Mouse (Mus musculus): ENCODE data around the gene Cryzl1. TPM values are rescaled to one million over a fixed set of nuclear protein-coding genes. Genes with fewer than 3 reads are reported as not detected.

The Cryzl1 gene
- total and polyA plus RNA-seq, 3 experiments: 20.2 to 44.4 TPM; not detected in 1

- H3K4me3 ChIP-seq (ENCODE audit: control insufficient read depth in 1 of 2, insufficient read depth in 1 of 2, low read depth in 2 of 2, low read length in 2 of 2): peak overlapping the region in 1 of 2 experiments; percentile 17; a peak in 1 of 4 replicates
- H3K9me3 ChIP-seq (replicated peaks; ENCODE audit: insufficient read depth, low read length): no peaks in the 10 kb centered on the region
- peak overlapping the region; percentile 78 for H3K27ac ChIP-seq (ENCODE audit: control insufficient read depth, low read depth, low read length)
- DNase-seq (ENCODE audit: low read depth, low spot score): peak; percentile 95
- H3K9ac ChIP-seq (ENCODE audit: control insufficient read depth, low read depth, low read length, poor library complexity, severe bottlenecking): peak overlapping the region; percentile 59
- no peaks in the 10 kb centered on the region for H3K27me3 ChIP-seq (ENCODE audit: control insufficient read depth in 1 of 2, insufficient read depth in 2 of 2, low read length in 2 of 2)
- H3K36me3 ChIP-seq (ENCODE audit: control insufficient read depth in 1 of 2, insufficient read depth in 2 of 2, low read length in 2 of 2): peaks cover 10 to 22% of the 10 kb centered on the region in 2 experiments
- H3K79me2 ChIP-seq (ENCODE audit: control insufficient read depth, insufficient read depth, low read length, poor library complexity): peaks cover 7% of the 10 kb centered on the region; the same call in 1 of the 2 replicates
- peaks cover 13 to 22% of the 10 kb centered on the region in 2 experiments for H3K4me1 ChIP-seq (ENCODE audit: control insufficient read depth in 1 of 2, insufficient read depth in 2 of 2, low read length in 2 of 2)
- TF ChIP-seq SMC3 (IDR thresholded peaks at IDR 0.05; ENCODE audit: low read depth, low read length) (no peak; the same call in 1 of the 2 replicates), USF1 (IDR thresholded peaks at IDR 0.05; ENCODE audit: low read depth, low read length) (peak; percentile 99), GABPA (IDR thresholded peaks at IDR 0.05; ENCODE audit: low read depth, low read length) (no peak), SIN3A (IDR thresholded peaks at IDR 0.05; ENCODE audit: low read length) (peak; percentile 100), MEF2A (IDR thresholded peaks at IDR 0.05; ENCODE audit: extremely low read depth, insufficient replicate concordance, low read depth, low read length, poor library complexity, severe bottlenecking) (no peak), CTCF (IDR thresholded peaks at IDR 0.05 in 2 of 3, conservative IDR thresholded peaks at IDR 0.05 in 1 of 3; ENCODE audit: control insufficient read depth in 1 of 3, insufficient read depth in 1 of 3, low read depth in 2 of 3, low read length in 3 of 3, poor library complexity in 1 of 3, severe bottlenecking in 1 of 3) (peak in 1 of 3 experiments; percentile 30; a peak in 2 of 6 replicates), MXI1 (IDR thresholded peaks at IDR 0.05; ENCODE audit: low read depth, low read length) (peak; percentile 100), ELF1 (IDR thresholded peaks at IDR 0.05; ENCODE audit: low read depth, low read length) (peak; percentile 68; the same call in 1 of the 2 replicates), CHD2 (IDR thresholded peaks at IDR 0.05; ENCODE audit: low read length) (no peak), NRF1 (IDR thresholded peaks at IDR 0.05; ENCODE audit: insufficient read depth, low read depth, low read length, poor library complexity, severe bottlenecking) (no peak), POLR2A (IDR thresholded peaks at IDR 0.05; ENCODE audit: control insufficient read depth in 1 of 2, insufficient read depth in 1 of 2, low read depth in 1 of 2, low read length in 2 of 2, poor library complexity in 1 of 2) (peak in 1 of 2 experiments; percentile 29; a peak in 1 of 4 replicates), CHD1 (IDR thresholded peaks at IDR 0.05; ENCODE audit: low read depth, low read length) (no peak), E2F4 (IDR thresholded peaks at IDR 0.05; ENCODE audit: borderline replicate concordance, low read depth, low read length) (no peak), POLR2AphosphoS2 (IDR thresholded peaks at IDR 0.05; ENCODE audit: low read length) (no peak), JUND (IDR thresholded peaks at IDR 0.05; ENCODE audit: low read depth, low read length) (no peak), EP300 (IDR thresholded peaks at IDR 0.05; ENCODE audit: low read depth in 1 of 2, low read length in 2 of 2) (peak; percentile 87 to 89), GATA1 (IDR thresholded peaks at IDR 0.05; ENCODE audit: low read depth, low read length) (peak; percentile 96), NELFE (IDR thresholded peaks at IDR 0.05; ENCODE audit: low read depth, low read length) (no peak), TCF12 (IDR thresholded peaks at IDR 0.05; ENCODE audit: low read depth, low read length) (peak; percentile 97), MAZ (IDR thresholded peaks at IDR 0.05; ENCODE audit: low read depth, low read length) (no peak), RAD21 (IDR thresholded peaks at IDR 0.05; ENCODE audit: low read depth, low read length) (no peak), ZC3H11A (IDR thresholded peaks at IDR 0.05; ENCODE audit: low read depth, low read length) (no peak), HCFC1 (IDR thresholded peaks at IDR 0.05; ENCODE audit: low read depth, low read length) (peak; percentile 71; the same call in 1 of the 2 replicates), UBTF (IDR thresholded peaks at IDR 0.05; ENCODE audit: borderline replicate concordance, insufficient read depth, low read depth, low read length) (no peak), KAT2A (conservative IDR thresholded peaks at IDR 0.05; ENCODE audit: low read depth, low read length) (no peak), MYB (IDR thresholded peaks at IDR 0.05; ENCODE audit: low read depth, low read length) (no peak), ETS1 (IDR thresholded peaks at IDR 0.05; ENCODE audit: low read depth, low read length) (peak; percentile 100), MYC (IDR thresholded peaks at IDR 0.05; ENCODE audit: low read depth, low read length) (peak; percentile 98), MAX (IDR thresholded peaks at IDR 0.05; ENCODE audit: low read length) (peak; percentile 99), ZMIZ1 (IDR thresholded peaks at IDR 0.05; ENCODE audit: low read depth, low read length) (0 out of 2 replicates have a peak, but pooled peaks have one; percentile 8), POLR2AphosphoS5 (IDR thresholded peaks at IDR 0.05; ENCODE audit: borderline replicate concordance, low read depth, low read length) (peak; percentile 37; the same call in 1 of the 2 replicates), TAL1 (IDR thresholded peaks at IDR 0.05; ENCODE audit: low read length) (peak; percentile 98), ZNF384 (IDR thresholded peaks at IDR 0.05; ENCODE audit: low read depth, low read length) (no peak), RCOR1 (IDR thresholded peaks at IDR 0.05; ENCODE audit: low read depth, low read length) (peak; percentile 68; the same call in 1 of the 2 replicates), USF2 (IDR thresholded peaks at IDR 0.05; ENCODE audit: borderline replicate concordance in 1 of 2, insufficient read depth in 1 of 2, low read depth in 1 of 2, low read length in 2 of 2) (peak; percentile 85 to 98), ZKSCAN1 (IDR thresholded peaks at IDR 0.05; ENCODE audit: low read depth, low read length) (no peak), MAFK (IDR thresholded peaks at IDR 0.05; ENCODE audit: borderline replicate concordance, low read depth, low read length) (0 out of 2 replicates have a peak, but pooled peaks have one; percentile 31)
Observed at GRCm38 (mm10) chr16:91716927-91717349, 11.8 kb downstream of the Cryzl1 start.

All from MEL (cell line).